Mouse (Mus musculus): Measurements from ENCODE around the gene Stx17.

Gene Stx17

DNA sequence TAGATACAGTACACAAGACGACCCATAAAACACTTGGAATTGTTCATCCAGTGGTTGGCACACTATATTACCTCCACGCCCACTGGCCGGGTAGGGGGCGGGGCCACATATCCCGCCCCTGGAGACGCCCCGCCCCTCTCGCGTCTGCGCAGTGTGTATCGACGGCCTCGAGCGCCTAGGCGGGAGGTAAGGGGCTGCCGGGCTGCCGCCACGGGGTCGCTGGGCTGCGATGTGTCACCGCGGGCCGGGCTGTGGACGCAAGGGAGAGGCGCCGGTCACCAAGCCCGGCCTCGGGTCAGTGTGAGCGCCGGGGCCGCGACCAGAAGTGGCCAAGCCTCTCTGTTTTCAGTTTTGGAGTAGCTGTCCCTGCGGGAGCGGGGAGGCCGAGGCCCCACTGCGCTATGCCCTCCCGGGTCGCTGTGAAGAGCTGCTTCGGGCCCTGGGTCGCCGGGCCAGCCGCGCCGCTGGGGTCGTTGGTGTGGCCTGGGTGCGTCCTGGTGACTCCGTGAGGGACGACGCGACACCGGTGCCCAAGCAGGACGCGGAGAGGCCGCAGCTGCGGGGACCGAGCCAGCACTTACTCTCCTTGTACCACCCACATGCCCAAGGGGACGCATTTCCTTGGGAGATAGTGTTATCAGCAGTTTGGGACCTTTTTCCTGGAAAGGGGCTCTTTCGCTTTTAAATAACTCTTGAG is at the start of gene Stx17:
Gene Stx17, plus strand, starts transcription at position 143 of the 697 bp plus-strand sequence.
- WGBS = under 1% methylated on average over 58 of the region's 58 CpGs

DNA sequence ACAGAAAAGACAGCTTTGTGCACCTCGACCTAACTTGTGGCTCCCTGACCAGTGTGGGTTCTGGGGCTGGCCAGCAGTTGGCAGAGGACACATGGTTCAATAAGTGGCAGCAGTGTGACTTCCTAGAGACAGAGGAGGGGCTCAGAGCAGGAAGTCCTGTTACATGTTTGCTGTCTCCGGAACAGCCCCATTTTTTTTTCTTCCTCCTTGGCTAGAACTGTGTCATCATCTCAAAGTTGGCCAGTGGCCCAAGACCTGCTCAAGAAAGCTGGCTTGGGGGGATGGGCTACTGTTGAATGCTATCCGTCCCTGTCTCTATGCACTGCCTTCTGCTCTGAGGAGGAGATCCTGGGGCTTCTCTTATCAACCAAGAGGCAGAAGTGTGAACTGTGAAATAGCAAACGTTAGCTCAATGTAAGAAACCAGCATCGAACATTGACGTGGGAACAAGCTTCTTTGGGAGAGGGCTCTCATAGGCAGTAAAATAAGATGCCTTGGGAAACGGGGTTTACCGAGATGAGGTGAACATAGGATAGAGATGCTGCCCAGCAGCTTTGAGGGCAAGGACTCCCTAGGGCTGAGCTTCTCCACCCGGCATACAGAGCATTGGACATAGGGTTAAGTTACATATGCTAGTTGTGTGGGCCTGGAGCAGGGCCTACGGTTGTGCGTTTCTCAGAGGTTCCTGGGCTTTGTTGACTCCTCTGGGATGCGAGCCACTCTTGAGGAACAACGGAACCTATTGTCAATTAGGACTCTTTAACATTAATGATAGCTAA is 47.8 kb upstream of the Stx17 start:
- WGBS = 67% methylated on average over 13 of the region's 13 CpGs

DNA sequence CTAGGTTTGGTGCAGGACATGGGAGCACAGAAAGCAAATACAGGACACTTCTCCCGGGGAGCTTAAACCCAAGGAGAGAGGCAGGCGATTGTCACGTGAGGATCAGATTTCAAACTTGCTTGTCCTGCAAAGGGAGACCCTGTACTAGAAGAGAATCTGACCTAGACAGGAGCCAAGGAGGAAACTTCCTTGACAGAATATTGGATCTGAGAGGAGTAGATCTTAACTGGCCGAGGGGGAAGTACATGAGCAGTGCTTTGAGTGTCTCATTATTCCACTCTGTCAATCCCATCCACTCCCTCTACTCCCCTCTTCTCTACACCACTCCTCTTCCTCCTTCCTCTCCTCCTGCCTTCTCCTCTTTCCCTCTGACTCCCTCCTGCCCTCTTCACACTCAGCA is 46.5 kb upstream of the Stx17 start:
- WGBS = 56% methylated on average over 4 of the region's 4 CpGs

DNA sequence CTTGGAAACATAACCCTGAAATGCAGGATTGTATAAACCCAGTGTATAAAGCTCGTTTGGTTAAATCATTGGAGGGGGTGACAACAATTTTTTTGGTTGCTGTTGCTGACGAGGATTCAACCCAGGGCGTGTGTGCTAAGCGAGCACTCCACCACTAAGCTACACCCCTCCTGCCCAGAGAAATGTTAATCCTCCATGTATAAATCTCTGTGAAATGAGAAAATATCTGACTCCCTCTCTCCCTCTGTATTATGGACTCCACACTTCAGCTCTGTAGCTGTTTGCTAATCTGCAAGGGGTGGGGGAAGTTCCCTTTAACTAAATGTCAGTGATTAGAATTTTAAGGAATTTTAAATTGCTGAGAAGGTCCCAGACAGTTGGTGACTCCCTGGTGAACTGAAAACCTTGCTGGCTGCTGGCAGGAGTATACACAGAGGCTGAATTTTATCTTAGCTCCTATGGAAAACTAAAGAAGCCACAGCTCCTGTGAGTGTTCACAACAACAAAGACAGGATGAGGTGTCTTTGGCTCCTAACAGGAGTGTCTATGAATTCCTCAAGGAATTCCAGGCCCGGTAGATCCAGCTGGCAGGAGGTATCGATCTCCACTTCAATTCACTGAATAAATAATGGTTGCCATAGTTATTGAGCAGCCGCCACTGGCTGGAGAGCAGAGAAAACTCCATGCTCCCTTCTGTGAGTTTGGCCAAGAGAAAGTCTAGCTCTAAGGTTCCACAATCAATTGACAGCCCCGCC is 45.3 kb upstream of the Stx17 start:
- WGBS = 59% methylated on average over 8 of the region's 8 CpGs

DNA sequence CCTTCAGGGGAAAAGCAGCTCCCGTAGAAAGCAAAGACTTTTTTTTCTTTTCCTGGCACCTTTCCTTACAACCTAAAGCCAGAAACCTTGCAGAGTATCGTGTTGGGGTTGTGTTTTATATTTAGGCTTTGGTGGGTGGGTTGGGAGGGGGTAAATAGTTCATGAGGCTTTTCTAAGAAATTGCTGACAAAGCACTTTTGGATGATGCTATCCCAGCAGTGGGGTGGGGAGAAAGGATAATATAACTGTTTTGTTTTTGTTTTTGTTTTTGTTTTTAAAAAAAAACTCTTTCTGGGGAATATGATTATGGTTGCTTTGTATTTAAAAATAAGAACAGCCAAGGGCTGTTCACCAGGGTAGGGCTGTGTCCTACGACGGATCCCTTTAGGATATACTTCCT is 41.3 kb upstream of the Stx17 start:
- WGBS = 83% methylated on average over 4 of the region's 4 CpGs

DNA sequence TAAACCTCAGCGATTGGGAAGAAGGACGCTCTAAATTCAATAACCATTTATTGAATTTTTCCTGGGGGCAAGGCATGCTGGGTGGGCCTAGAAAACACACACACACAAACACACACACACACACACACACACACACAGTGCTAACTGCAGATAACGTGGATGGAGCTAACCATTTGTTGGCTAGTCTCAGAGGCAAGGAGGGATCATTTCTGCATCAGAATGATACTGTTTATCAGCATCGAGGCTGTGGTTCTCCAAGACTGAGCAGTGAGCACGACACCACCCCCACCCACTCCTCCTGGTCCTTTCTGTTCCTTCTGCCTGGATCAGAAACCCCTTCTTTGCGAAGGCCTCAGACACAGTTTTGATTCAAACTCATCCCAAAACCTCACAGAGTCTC is 38.1 kb upstream of the Stx17 start:
- WGBS = 70% methylated on average over 6 of the region's 6 CpGs

DNA sequence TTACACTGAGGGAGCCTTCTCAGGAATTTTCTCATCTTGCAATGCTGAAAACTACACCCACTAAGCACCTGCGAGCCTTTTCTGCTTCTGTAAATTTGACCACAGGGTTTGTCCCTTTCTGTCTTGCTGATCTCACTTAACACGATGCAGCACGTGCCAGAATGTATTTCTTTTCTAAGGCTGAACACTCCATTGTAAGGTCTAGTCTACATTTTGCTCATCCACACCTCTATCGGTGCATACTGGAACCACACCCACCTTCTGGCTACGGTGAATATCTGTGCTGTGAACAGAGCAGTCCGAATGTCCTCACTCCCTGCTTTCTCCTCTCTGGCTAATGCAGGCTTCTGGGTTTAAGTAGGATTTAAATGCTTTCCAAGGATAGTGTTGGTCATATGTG is 37.2 kb upstream of the Stx17 start:
- WGBS = 60% methylated on average over 6 of the region's 6 CpGs

DNA sequence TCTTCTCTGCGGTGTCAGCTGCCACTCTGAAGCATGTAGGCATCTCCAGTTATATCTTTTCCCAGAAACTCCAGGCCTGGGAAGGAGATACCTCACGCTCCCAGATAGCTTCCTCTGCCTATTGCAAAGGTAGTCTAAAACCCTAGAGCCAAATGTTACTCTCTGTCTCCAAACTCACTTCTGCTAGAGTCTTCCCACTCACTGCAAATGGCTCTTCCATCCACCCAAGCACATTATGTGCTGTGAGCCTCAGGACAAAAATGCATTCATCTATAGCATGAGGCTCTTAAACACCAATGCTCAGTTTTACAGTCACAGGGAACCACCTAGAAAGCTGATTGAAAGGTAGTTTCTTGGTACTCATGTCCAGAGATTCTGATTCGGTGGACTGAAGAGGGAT is 31.5 kb upstream of the Stx17 start:
- WGBS = 67% methylated on average over 3 of the region's 3 CpGs

DNA sequence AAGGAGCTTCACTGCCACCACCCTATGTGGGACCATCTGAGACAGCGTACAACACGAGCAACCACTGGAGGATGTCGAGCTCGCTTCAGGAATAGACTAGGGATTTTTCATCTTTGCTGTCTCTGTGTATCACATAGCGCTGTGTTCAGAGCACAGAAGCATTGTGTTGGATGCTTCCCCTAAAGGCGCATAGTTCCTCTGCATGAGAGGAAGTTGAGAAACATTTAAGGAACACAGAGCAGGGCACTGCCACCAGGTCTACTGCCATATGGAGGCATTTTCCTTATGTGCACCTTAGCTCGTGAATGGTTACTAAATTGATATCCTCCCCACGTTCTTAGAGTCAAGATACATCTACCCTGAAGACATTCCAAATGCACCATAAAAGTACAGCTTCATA is 24.5 kb upstream of the Stx17 start:
- 80% methylated on average over 8 of the region's 8 CpGs for WGBS

DNA sequence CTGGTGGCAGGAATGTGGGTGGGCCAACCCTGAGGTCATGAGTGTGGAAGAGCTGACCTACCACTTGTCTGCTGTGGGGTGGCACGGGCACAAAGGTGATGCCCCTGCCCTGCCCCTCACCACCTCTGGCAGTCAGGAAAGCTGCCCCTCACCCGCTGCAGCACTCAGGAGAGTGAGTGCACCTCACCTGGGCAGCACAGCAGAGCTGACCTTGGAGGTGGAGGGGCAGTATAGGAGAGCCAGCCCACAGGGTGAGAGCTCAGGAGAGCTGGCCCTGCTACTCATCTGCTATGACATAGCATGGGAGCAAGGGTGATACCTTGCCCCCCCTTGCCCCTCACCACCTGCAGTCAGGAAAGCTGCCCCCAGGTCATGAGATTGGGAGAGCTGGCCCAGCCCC is 22.7 kb upstream of the Stx17 start:
- 87% methylated on average over 2 of the region's 2 CpGs for WGBS

DNA sequence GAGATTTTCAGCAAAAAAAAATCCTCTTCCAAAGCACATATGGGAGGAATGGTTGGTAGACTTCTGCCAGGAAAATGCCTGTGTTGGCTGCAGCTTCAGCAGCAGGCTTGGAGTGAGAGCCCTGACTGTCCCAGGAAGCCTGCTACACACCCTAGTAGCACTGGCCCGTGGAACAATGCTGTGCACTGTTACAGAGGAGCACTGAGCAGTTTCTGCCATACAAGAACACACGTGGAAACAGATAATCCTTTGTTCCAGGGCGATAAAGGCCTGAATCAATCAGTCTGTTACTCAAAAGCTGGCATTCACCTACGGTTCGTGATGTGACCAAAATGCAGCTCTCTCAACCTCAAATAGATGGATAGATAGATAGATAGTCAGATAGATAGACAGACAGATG is 19.3 kb upstream of the Stx17 start:
- 73% methylated on average over 5 of the region's 5 CpGs for WGBS

DNA sequence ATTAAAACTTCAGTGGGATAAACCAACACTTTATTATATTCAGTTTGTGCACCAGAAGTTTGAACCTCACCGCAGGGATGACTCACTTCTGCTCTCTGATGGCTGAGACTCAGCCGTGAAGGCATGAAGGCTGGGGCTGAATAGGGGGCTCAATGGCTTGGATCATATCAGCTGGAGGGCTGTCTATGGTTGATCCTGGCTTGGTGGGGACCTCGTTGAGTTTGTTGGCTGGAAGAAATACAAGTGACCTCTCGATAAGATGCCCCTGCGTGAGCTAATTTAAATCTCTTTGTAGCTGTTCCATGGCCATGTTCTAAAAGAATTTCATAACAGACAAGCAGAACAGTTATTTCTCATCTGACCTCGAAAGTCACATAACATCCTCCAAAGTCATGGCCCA is 17.6 kb upstream of the Stx17 start:
- WGBS = 89% methylated on average over 6 of the region's 6 CpGs

DNA sequence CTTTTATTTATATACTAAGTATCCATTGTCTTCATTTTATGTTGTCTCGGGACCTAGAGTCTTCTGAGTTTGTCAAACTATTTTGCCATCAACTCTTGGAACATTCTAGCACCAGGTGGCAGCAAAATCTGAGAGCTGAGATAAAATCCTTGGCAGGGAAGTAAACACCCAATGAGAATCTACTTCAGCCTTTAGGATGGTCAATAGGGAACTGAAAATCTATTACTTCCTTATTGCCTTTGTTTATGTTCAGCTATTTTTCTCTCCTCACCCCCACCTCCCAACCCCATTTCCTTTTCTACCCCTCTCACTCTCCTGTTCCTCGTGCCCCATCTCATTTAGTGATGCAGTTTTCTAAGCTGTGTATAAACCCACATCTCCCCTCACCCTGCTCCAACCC is 16.1 kb upstream of the Stx17 start:
- WGBS = 69% methylated on average over 2 of the region's 2 CpGs

DNA sequence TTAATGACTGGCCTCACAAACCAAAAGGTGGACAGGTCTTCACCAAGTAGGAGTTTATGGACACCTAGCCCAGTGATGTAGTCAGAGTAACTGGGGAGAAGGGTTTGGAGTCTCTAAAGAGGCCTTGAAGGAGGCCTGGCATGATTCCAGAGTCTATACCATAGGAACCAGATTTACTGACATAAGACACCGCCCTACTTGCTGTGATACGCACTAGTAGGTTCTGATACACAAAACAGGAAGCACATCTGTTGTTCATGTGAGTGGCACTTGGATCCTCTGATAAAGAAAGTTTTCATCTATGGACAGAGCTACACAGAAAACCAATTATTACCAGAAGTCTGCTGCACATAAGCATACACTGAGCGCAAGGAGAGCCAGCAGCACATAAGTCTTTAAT is 14.4 kb upstream of the Stx17 start:
- 81% methylated on average over 3 of the region's 3 CpGs for WGBS

DNA sequence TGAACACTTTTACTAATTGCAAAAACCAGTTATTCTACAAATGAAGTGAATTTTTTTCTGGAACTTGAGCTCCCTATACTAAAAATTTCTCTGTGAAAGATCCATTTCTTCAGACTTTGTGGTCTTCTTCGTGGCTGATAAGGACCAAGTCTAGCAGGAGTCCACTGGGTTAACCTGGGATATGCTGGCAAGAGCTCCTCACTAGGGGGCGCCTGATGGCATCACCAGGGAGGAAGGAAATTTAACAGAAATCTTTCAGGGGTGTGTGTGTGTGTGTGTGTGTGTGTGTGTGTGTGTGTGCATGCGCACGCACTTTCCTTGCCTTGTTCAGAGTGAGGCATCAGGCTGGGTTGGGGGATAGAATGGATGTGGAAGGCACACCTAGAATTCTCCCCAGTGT is 8.5 kb upstream of the Stx17 start:
- 68% methylated on average over 4 of the region's 4 CpGs for WGBS

DNA sequence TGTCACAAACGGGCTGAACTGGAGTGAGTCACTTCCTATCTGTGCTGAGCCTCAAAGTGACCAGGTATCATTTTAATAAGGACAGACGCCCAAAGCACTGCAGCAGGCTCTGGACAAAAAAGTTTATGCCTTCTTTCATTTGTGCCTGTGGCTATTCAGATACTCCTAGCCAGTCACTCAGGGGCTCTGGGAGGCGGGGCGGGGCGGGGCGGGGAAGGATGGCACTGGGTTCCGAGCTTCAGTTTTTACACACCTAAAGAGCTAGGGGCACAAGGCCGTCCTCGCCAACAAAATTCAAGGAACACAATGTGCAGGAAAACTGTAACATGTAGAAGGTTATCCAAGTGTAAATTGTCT is 321 bp upstream of the Stx17 start:
- 3% methylated on average over 9 of the region's 9 CpGs for WGBS

DNA sequence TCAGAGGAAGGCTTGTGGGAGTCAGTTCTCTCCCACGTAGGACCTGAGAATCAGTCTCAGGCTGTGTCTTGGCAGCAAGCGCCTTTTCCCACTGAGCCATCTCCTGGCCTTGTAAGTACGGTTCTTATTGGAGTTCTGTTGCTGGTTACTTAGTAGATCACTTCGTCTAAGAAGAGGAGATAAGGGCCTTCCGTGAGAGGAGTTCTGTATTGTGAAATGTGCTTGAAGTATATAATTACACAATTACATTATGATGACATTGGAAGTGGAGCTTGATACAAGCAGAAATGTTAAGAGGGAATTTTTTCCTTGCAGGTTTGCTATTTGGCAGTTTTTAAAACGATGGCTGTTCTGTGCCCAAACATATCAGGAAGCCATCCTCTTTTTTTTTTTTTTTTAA is 5.6 kb downstream of the Stx17 start:
- 86% methylated on average over 6 of the region's 6 CpGs for WGBS

DNA sequence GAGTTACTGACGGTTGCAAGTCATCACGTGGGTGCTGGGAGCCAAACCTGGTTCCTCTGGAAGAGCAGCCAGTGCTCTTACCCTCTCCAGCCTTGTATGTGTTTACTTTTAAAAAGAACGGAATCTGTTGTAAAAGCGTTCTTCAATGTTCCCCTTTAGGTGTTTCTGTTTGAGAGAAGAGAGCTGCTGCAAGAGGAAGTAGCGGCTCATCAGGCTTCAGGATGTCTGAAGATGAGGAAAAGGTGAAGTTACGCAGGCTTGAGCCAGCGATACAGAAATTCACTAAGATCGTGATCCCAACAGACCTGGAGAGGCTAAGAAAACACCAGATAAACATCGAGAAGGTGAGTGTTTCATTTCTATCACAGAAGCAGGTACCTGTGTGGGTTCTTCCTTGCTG is 6.9 kb downstream of the Stx17 start:
- 94% methylated on average over 9 of the region's 9 CpGs for WGBS

DNA sequence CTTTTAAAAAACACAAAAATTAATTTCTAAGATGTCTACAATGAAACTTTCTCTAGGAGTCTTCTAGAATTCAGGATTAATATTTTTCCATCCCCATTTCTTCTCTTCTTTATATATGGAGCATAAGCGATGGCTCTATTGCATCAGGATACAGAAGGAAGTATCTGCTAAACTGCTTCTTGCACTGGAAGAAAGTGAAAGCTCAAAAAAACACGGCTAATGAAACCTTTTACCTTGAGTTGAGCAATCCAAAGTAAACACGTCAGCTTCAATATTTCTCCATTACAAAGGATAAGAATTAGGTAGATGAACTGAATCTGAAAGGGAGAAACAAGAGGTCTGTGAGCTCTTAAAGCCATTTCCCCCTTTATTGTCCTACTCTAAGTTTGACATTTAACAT is 8.0 kb downstream of the Stx17 start:
- WGBS = 92% methylated on average over 3 of the region's 3 CpGs

DNA sequence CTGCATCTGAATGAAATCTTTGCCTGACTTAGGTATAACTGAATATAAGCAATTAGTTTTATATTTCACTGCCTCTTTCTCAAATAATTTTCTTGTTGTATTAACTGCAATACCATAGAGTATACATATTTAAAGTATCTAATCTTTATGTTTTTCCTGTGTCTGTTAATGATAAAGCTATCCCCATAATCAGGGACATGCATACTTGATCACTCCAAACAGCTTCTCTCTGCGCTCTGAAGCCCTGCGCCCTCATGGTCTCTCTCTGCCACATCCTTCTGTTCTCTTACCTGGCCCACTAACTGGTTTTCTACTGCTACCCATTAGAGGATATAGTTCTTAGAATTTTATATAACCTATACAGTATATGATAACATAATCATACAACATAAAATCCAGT is 24.8 kb downstream of the Stx17 start:
- WGBS = 99% methylated on average over 2 of the region's 2 CpGs

DNA sequence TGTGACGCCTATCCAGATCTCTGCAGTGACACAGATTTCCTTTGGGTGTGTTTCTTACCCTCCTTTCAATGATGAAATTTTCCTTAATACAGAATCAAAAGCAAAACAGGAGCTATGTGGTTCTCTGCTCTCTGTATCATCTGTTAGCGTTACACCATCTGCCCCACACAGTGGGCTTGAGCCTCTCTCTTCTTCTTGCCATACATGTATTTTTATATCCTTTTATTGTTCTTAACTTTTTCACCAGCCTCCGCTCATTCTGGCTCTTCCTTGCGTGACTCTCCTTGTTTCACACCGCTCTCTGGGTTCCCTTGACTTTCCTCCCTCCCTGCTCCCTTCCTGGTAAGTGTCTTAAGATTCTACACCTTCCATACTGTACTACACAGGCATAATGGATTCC is 28.5 kb downstream of the Stx17 start:
- WGBS = 59% methylated on average over 5 of the region's 5 CpGs

DNA sequence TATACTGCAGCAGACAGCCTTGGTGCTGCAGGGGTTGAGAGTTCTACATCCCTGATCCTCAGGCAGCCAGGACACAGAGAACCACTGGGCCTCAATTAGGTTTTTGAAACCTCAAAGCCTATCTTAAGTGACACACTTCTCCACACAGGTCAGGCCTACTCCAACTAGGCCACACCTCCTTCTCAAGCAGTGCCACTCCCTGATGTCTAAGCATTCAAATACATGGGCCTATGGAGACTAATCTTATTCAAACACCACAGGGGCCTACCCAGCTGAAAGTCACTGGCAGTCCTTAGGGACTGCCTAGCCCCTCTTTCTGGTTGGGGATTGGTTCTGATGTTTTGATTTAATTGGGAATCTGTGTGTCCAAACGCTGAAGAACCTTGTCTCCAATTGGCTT is 31.1 kb downstream of the Stx17 start:
- WGBS = 85% methylated on average over 1 of the region's 1 CpGs

DNA sequence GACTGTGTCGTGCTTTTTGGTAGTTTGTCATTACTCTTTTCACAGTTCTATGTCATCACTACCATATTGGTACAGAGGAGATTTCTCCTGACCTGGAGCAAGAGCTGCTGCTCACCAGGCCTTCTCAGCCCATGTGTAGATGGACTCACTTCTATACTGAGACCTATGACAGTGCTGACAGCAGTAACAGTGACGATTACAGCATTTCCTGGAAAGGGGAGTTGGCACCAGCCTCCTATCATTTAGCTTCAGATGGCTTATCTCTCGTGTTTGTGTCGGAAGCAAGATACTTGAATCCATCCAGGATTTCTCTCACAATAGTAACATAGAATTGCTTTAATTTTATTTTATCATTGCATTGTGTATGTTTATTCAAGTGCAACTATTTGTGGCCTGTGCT is 35.7 kb downstream of the Stx17 start:
- WGBS = 79% methylated on average over 4 of the region's 4 CpGs
